Mouse (Mus musculus) ovary, adult 10 weeks (tissue): ENCODE measurements around the gene Prf1. TPM values are rescaled to one million over a fixed set of nuclear protein-coding genes. Genes with fewer than 3 reads are reported as not detected.

Experiments used
- polyA plus RNA-seq: library from polyadenylated mRNA; stranded (reverse); fragments of 350-450 nt; fragmentation: Illumina TruSeq; extraction: RNeasy Lipid Tissue Mini Kit (QIAGEN cat#74804); gene quantifications from one replicate; pipeline ENCODE4 v1.2.3, GENCODE M21; 2014

The Prf1 gene
- not detected for polyA plus RNA-seq

GRCm38 (mm10) chr10:61297477-61297876 is at the start of gene Prf1:
TSS of gene Prf1 (plus strand) at chr10:61297833.

GRCm38 (mm10) chr10:61273081-61273843 is 24.4 kb upstream of the Prf1 start, which contains the start of gene Adamts14:
TSS of gene Adamts14 (minus strand) at chr10:61273438.

Other genes starting within 250 kb of the Prf1 start
- 27.3 TPM for gene Pcbd1, start 208.5 kb upstream of the Prf1 start, polyA plus RNA-seq
- gene Sgpl1, start 150.1 kb upstream of the Prf1 start, polyA plus RNA-seq: 90.9 TPM
- not detected for gene Tbata, start 125.9 kb upstream of the Prf1 start, polyA plus RNA-seq
- gene Adamts14, start 24.4 kb upstream of the Prf1 start, polyA plus RNA-seq: not detected
- 2.9 TPM for gene Pald1, start 85.7 kb downstream of the Prf1 start, polyA plus RNA-seq
- gene Nodal, start 120.1 kb downstream of the Prf1 start, polyA plus RNA-seq: not detected
- gene Eif4ebp2, start 154.8 kb downstream of the Prf1 start, polyA plus RNA-seq: 35.8 TPM
- 1.3 TPM for gene Lrrc20, start 178.0 kb downstream of the Prf1 start, polyA plus RNA-seq